Mouse (Mus musculus): Measurements from ENCODE around the gene Frmpd1.

DNA sequence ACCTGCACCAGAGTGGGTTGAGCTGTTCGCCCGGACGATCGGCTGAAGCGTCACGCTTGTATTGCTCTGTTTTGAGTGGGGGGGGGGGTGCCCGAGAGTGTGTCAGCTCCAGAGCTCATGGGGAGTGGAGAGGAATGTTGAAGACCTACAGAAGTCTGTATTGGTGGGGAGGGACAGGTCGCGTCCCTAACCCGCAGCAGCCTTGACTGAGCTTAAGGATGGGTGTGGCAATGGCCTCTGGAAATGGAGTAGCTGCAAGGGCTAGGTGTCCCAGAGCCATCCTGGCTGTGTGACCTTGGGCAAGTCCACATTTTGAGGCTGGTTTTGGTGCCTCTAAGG lies 625 bp downstream of the Frmpd1 start:
- no peak for TF ChIP-seq CTCF (IDR thresholded peaks at IDR 0.05; ENCODE audit: low read depth, low read length)
- no peak for TF ChIP-seq POLR2A (IDR thresholded peaks at IDR 0.05; ENCODE audit: extremely low read depth, insufficient read depth, low read length)

Measured in liver, adult 2 months (tissue).